Mouse (Mus musculus): ENCODE results near the gene Id2. TPM values are rescaled to one million over a fixed set of nuclear protein-coding genes. Genes with fewer than 3 reads are reported as not detected.
A peak's percentile ranks its signal among the peaks of the same experiment; 100 is the strongest.

Id2 gene
- polyA plus RNA-seq, 1 experiment from 2014 or later, result 206 TPM

DNA sequence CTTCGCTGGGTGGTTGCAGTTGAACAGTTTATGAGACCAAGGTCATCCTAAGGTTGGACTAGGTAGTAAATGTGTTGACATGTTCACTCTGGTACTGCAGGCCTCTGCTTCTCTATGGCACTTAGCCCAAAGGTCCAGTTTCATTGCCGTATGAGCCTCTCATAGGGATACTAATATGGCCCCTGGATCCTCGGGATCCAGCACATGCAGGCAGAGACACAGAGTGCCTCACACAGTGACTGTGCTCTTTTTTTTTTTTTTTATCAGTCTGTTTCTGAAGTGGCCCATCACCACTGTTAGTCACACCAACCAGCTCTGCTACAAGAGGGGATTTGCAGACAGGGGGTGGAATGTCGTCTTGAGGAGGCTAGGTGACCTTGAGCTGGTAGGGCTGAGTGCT lies 23.6 kb downstream of the Id2 start:
- Histone ChIP-seq H3K9ac (no peak overlapping the region), H3K4me1 (replicated peaks) (peaks cover 9% of the 10 kb centered on the region; the same call in 1 of the 2 replicates), H3K4me2 (no peak overlapping the region), H3K4me3 (no peak overlapping the region), H3K36me3 (no peaks in the 10 kb centered on the region), H3K9me3 (replicated peaks) (no peaks in the 10 kb centered on the region), H3K27ac (peak overlapping the region; percentile 55), H3K27me3 (no peaks in the 10 kb centered on the region)
- ATAC-seq (replicated peaks; ENCODE audit: insufficient number of reproducible peaks, insufficient read depth, low FRiP score, low read depth), result peak; percentile 77
- 47% methylated on average over 4 of the region's 4 CpGs for WGBS

DNA sequence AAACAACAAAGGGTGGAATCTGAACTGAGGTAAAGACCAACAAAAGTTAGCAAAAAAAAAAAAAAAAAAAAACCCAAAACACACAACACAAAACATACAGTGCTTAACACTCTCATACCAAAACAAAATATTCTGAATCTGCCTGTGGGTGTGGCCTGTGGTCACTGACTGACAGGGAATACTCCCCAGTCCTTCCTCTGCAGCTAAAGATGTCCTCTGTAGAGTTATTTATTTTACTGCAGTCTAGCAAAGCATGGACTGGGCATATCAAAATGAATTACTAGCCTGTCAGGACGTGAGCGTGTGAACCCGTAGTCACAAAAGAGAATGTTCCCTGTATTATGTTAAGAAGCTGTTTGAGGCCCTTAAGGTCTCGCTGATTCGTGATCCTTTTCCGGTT lies 34.7 kb downstream of the Id2 start:
- 82% methylated on average over 6 of the region's 6 CpGs for WGBS
- no peak for ATAC-seq (replicated peaks; ENCODE audit: insufficient number of reproducible peaks, insufficient read depth, low FRiP score, low read depth)
- H3K36me3 ChIP-seq, result peaks cover 21% of the 10 kb centered on the region
- H3K27ac ChIP-seq, result no peak overlapping the region
- no peak overlapping the region for H3K4me3 ChIP-seq
- no peak overlapping the region for H3K4me2 ChIP-seq
- no peaks in the 10 kb centered on the region for H3K27me3 ChIP-seq
- no peak overlapping the region for H3K9ac ChIP-seq
- H3K4me1 ChIP-seq (replicated peaks), result no peaks in the 10 kb centered on the region
- no peaks in the 10 kb centered on the region for H3K9me3 ChIP-seq (replicated peaks)

GRCm38 (mm10) chr12:25060901-25061300 lies 36.0 kb downstream of the Id2 start:
- H3K36me3 ChIP-seq, result peaks cover 31% of the 10 kb centered on the region
- 91% methylated on average over 7 of the region's 7 CpGs for WGBS
- no peaks in the 10 kb centered on the region for H3K4me1 ChIP-seq (replicated peaks)
- H3K27ac ChIP-seq, result no peak overlapping the region
- H3K9me3 ChIP-seq (replicated peaks), result no peaks in the 10 kb centered on the region
- no peaks in the 10 kb centered on the region for H3K27me3 ChIP-seq
- H3K9ac ChIP-seq, result no peak overlapping the region
- ATAC-seq (replicated peaks; ENCODE audit: insufficient number of reproducible peaks, insufficient read depth, low FRiP score, low read depth), result no peak
- no peak overlapping the region for H3K4me3 ChIP-seq
- H3K4me2 ChIP-seq, result no peak overlapping the region

DNA sequence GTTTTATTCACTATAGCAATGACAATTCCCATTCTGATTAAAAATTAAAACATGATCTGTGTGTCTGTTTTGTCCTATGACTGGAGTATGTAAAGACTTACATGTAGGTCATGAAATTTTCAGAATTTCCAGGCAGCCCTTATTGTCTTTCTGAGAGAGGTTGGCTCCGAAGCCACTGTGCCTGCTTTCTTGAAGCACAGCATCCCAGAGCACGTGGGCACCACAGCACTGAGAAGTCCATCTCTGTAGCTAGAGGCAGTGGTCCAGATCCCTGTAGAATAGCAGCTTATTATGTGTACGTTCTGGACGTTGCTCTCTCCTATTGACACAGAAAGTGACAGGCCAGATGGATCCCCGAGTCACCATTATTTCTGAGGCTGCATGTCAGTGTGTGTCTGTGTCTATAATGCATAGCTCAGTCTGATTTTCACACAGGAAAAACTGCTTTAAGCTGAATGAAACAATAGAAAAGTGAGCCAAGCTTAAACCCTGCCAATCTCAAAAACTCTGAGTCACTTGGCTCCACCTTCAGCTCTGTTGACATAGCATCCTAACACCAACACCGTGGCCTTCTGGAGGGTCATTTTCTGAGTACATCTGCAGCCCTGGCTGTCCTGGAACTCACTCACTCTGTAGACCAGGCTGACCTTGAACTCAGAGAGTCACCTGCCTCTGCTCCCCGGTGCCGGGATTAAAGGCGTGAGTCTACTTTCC lies 37.3 kb downstream of the Id2 start:
- no peak overlapping the region for H3K9ac ChIP-seq
- no peaks in the 10 kb centered on the region for H3K4me1 ChIP-seq (replicated peaks)

DNA sequence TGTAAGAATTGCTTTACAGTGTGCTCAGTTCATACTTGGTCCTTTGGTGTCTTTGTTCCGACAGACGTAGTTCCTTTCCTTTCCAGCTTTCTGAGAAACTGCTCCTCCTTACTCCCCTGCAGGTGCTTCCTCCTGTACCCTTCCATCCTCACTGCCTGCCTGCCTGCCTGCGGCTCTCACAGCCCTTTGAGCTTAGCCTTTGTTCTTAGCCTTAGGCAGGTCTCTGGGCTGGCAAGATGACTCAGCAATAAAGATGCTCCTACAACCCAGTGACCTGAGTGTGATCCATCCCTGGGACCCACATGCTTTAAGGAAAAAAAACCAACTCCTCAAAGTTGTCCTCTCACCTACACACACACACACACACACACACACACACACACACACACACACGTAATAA lies 42.0 kb downstream of the Id2 start:
- ATAC-seq (replicated peaks; ENCODE audit: insufficient number of reproducible peaks, insufficient read depth, low FRiP score, low read depth), result no peak
- H3K9ac ChIP-seq, result no peak overlapping the region
- H3K27me3 ChIP-seq, result no peaks in the 10 kb centered on the region
- H3K4me2 ChIP-seq, result no peak overlapping the region
- WGBS, result 59% methylated on average over 4 of the region's 4 CpGs
- H3K9me3 ChIP-seq (replicated peaks), result no peaks in the 10 kb centered on the region
- H3K27ac ChIP-seq, result no peak overlapping the region
- H3K36me3 ChIP-seq, result peaks cover 74% of the 10 kb centered on the region
- no peak overlapping the region for H3K4me3 ChIP-seq
- H3K4me1 ChIP-seq (replicated peaks), result no peaks in the 10 kb centered on the region

More for the DNA sequence above, 37.3 kb downstream of the Id2 start:
- Histone ChIP-seq H3K36me3 (peaks cover 36% of the 10 kb centered on the region), H3K27me3 (no peaks in the 10 kb centered on the region), H3K4me3 (no peak overlapping the region), H3K4me2 (no peak overlapping the region), H3K27ac (no peak overlapping the region), H3K9me3 (replicated peaks) (no peaks in the 10 kb centered on the region)
- WGBS, result 78% methylated on average over 9 of the region's 9 CpGs
- ATAC-seq (replicated peaks; ENCODE audit: insufficient number of reproducible peaks, insufficient read depth, low FRiP score, low read depth), result no peak

GRCm38 (mm10) chr12:25054511-25054910 lies 42.4 kb downstream of the Id2 start:
- no peak overlapping the region for H3K4me3 ChIP-seq
- H3K27ac ChIP-seq, result 0 out of 2 replicates have a peak overlapping the region, but pooled peaks have one; percentile 19
- H3K9ac ChIP-seq, result no peak overlapping the region
- H3K27me3 ChIP-seq, result no peaks in the 10 kb centered on the region
- WGBS, result 70% methylated on average over 7 of the region's 7 CpGs
- no peak for ATAC-seq (replicated peaks; ENCODE audit: insufficient number of reproducible peaks, insufficient read depth, low FRiP score, low read depth)
- no peak overlapping the region for H3K4me2 ChIP-seq
- H3K4me1 ChIP-seq (replicated peaks), result no peaks in the 10 kb centered on the region
- peaks cover 71% of the 10 kb centered on the region for H3K36me3 ChIP-seq
- H3K9me3 ChIP-seq (replicated peaks), result no peaks in the 10 kb centered on the region

- H3K9me3 ChIP-seq (replicated peaks), result no peaks in the 10 kb centered on the region
- H3K36me3 ChIP-seq, result peaks cover 46% of the 10 kb centered on the region
- no peak overlapping the region for H3K4me3 ChIP-seq
- H3K27ac ChIP-seq, result no peak overlapping the region
- ATAC-seq (replicated peaks; ENCODE audit: insufficient number of reproducible peaks, insufficient read depth, low FRiP score, low read depth), result no peak
- H3K27me3 ChIP-seq, result no peaks in the 10 kb centered on the region
- H3K4me2 ChIP-seq, result no peak overlapping the region
- WGBS, result 65% methylated on average over 5 of the region's 5 CpGs
- no peak overlapping the region for H3K9ac ChIP-seq
- H3K4me1 ChIP-seq (replicated peaks), result no peaks in the 10 kb centered on the region
Observed at GRCm38 (mm10) chr12:25049253-25049652, 47.7 kb downstream of the Id2 start.

DNA sequence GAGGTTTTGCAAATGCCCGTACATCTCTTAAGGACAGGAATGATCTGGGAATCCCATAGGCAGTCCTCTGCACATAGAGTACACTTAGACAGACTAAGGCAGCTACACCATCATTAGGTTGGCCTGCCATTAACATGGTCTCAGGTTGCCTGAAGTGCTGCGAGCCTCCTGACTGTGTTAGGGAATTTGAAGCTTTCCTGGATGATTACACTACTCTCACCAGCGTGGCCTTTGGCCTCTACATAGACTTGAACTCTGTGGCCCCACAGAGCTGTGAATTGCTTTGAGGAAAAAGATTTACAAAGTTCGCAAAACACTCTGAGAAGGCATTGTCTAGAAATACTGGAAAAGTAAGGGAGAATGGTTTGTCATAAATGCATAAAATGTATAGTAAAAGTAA lies 52.4 kb downstream of the Id2 start:
- peaks cover 27% of the 10 kb centered on the region for H3K36me3 ChIP-seq
- no peaks in the 10 kb centered on the region for H3K4me1 ChIP-seq (replicated peaks)
- no peaks in the 10 kb centered on the region for H3K27me3 ChIP-seq
- no peak overlapping the region for H3K9ac ChIP-seq
- no peaks in the 10 kb centered on the region for H3K9me3 ChIP-seq (replicated peaks)
- no peak overlapping the region for H3K4me2 ChIP-seq
- H3K4me3 ChIP-seq, result no peak overlapping the region
- ATAC-seq (replicated peaks; ENCODE audit: insufficient number of reproducible peaks, insufficient read depth, low FRiP score, low read depth), result no peak
- 87% methylated on average over 4 of the region's 4 CpGs for WGBS
- H3K27ac ChIP-seq, result no peak overlapping the region

DNA sequence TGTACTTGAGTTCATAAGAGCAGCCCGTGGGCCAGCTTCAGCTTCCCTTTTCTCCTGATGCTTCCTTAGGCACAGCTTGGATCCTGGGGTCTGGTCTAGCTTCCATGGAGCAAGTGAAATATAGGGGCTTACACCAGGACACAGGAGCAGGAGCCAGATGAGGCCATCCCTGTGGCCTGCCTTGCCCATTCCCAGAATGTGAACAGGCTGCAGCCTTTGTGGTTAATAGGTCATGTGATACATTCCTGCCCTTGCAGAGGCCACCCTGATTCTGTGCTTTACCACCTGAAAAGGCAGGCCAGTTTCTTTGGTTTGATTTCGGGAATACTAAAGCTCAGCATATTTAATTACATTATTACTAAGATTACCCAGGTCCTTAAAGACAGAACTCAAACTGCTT lies 52.9 kb downstream of the Id2 start:
- Histone ChIP-seq H3K27me3 (no peaks in the 10 kb centered on the region), H3K9me3 (replicated peaks) (no peaks in the 10 kb centered on the region), H3K4me2 (no peak overlapping the region), H3K9ac (no peak overlapping the region), H3K4me3 (no peak overlapping the region), H3K27ac (no peak overlapping the region), H3K36me3 (peaks cover 29% of the 10 kb centered on the region), H3K4me1 (replicated peaks) (no peaks in the 10 kb centered on the region)
- ATAC-seq (replicated peaks; ENCODE audit: insufficient number of reproducible peaks, insufficient read depth, low FRiP score, low read depth), result no peak
- WGBS, result 85% methylated on average over 2 of the region's 2 CpGs

Other genes starting within 250 kb of the Id2 start
- 31.0 and 33.2 TPM in 2 replicates for gene Kidins220, start 122.2 kb downstream of the Id2 start, polyA plus RNA-seq (2015; fragmentation: Nextera tagmentation; extraction: Ambion mirVana)

Data from heart, embryonic 15.5 days (tissue).